Mouse (Mus musculus) testis, postnatal 14 days (tissue): ENCODE measurements around the gene Slc9a3r2.
A peak's percentile ranks its signal among the peaks of the same experiment; 100 is the strongest.

Source experiments
- DNase-seq: peaks from one replicate; pipeline ENCODE4 v3.0.0; 2021; ENCODE audit warnings: low spot score

Slc9a3r2 gene

GRCm38 (mm10) chr17:24636781-24637481 is 13.2 kb downstream of the Slc9a3r2 start:
- no peak for DNase-seq

- no peak for DNase-seq
Measured at GRCm38 (mm10) chr17:24635694-24636093, 14.4 kb downstream of the Slc9a3r2 start.

- DNase-seq, result no peak
Measured at GRCm38 (mm10) chr17:24635024-24635423, 15.1 kb downstream of the Slc9a3r2 start.

GRCm38 (mm10) chr17:24633831-24634230 is 16.3 kb downstream of the Slc9a3r2 start:
- DNase-seq, result no peak

GRCm38 (mm10) chr17:24632813-24633449 is 17.2 kb downstream of the Slc9a3r2 start:
- peak; percentile 68 for DNase-seq

- DNase-seq, result peak; percentile 87
Measured at GRCm38 (mm10) chr17:24632167-24632812, 17.8 kb downstream of the Slc9a3r2 start, which contains the start of the genes Tsc2 and Nthl1. TSS of gene Tsc2 (minus strand) at chr17:24632630. TSS of gene Nthl1 (plus strand) at chr17:24632680.

- DNase-seq, result no peak
Measured at GRCm38 (mm10) chr17:24630072-24630471, 20.1 kb downstream of the Slc9a3r2 start.

GRCm38 (mm10) chr17:24628646-24629045 is 21.5 kb downstream of the Slc9a3r2 start:
- no peak for DNase-seq

- no peak for DNase-seq
Measured at GRCm38 (mm10) chr17:24625472-24625871, 24.7 kb downstream of the Slc9a3r2 start.

GRCm38 (mm10) chr17:24617561-24618194 is 32.4 kb downstream of the Slc9a3r2 start:
- no peak for DNase-seq

GRCm38 (mm10) chr17:24610711-24611110 is 39.4 kb downstream of the Slc9a3r2 start:
- DNase-seq, result no peak

GRCm38 (mm10) chr17:24608874-24609273 is 41.3 kb downstream of the Slc9a3r2 start:
- DNase-seq, result no peak

GRCm38 (mm10) chr17:24608370-24608769 is 41.8 kb downstream of the Slc9a3r2 start:
- DNase-seq, result no peak

- DNase-seq, result no peak
Measured at GRCm38 (mm10) chr17:24604557-24604956, 45.6 kb downstream of the Slc9a3r2 start.

- no peak for DNase-seq
Measured at GRCm38 (mm10) chr17:24603961-24604360, 46.2 kb downstream of the Slc9a3r2 start.

- no peak for DNase-seq
Measured at GRCm38 (mm10) chr17:24600502-24600901, 49.6 kb downstream of the Slc9a3r2 start.

- DNase-seq, result no peak
Measured at GRCm38 (mm10) chr17:24597989-24598388, 52.1 kb downstream of the Slc9a3r2 start.

- no peak for DNase-seq
Measured at GRCm38 (mm10) chr17:24596471-24597183, 53.5 kb downstream of the Slc9a3r2 start.

- DNase-seq, result no peak
Measured at GRCm38 (mm10) chr17:24596073-24596466, 54.1 kb downstream of the Slc9a3r2 start.

- DNase-seq, result no peak
Measured at GRCm38 (mm10) chr17:24595126-24596072, 54.7 kb downstream of the Slc9a3r2 start.
